Comparison of ENCODE assay signal across 8 mouse cellular contexts in genomic region chr7:79148711-79149266, GRCm38 (mm10). TPM values are rescaled to one million over a fixed set of nuclear protein-coding genes. Genes with fewer than 3 reads are reported as not detected.
A peak's percentile ranks its signal among the peaks of the same experiment; 100 is the strongest.
DNase-seq lines count a peak whose midpoint lies in the region; ATAC-seq lines count a peak whose summit lies in the region.

TSS of gene Mfge8 (minus strand) at chr7:79149060.

- under 1% methylated on average over 39 of the region's 39 CpGs for WGBS in hindbrain, embryonic 10.5 days
- under 1% methylated on average over 39 of the region's 39 CpGs for WGBS in lung, embryonic 16.5 days

- peak within 1 kb of the TSS; percentile 82 for H3K9ac ChIP-seq in lung, embryonic 16.5 days (ENCODE audit: low read length)

- peaks cover 33% of the 10 kb centered on the region for H3K4me1 ChIP-seq in hindbrain, embryonic 10.5 days (replicated peaks)
- peaks cover 17% of the 10 kb centered on the region for H3K4me1 ChIP-seq in lung, embryonic 16.5 days (replicated peaks; ENCODE audit: control insufficient read depth, insufficient read depth, low read length)

- peak; percentile 98 for ATAC-seq in lung, embryonic 16.5 days (ENCODE audit: low read depth)

- H3K4me2 ChIP-seq in lung, embryonic 16.5 days (ENCODE audit: low read depth, low read length), result peak within 1 kb of the TSS; percentile 78

- no peaks in the 10 kb centered on the region for H3K27me3 ChIP-seq in hindbrain, embryonic 10.5 days (ENCODE audit: insufficient read depth, poor library complexity, severe bottlenecking)
- H3K27me3 ChIP-seq in lung, embryonic 16.5 days (ENCODE audit: control insufficient read depth, insufficient read depth, low read depth, low read length), result no peaks in the 10 kb centered on the region

- H3K4me3 ChIP-seq in hindbrain, embryonic 10.5 days, result peak within 1 kb of the TSS; percentile 68
- peak within 1 kb of the TSS; percentile 73 for H3K4me3 ChIP-seq in lung, embryonic 16.5 days (ENCODE audit: low read length)

- H3K9me3 ChIP-seq in hindbrain, embryonic 10.5 days, result no peaks in the 10 kb centered on the region
- H3K9me3 ChIP-seq in lung, embryonic 16.5 days (ENCODE audit: control insufficient read depth, low read length), result no peaks in the 10 kb centered on the region

- H3K36me3 ChIP-seq in hindbrain, embryonic 10.5 days, result peaks cover 17% of the 10 kb centered on the region
- H3K36me3 ChIP-seq in lung, embryonic 16.5 days (ENCODE audit: control insufficient read depth, insufficient read depth, low read length), result peaks cover 9% of the 10 kb centered on the region

- peak within 1 kb of the TSS; percentile 88 for H3K27ac ChIP-seq in hindbrain, embryonic 10.5 days
- peak within 1 kb of the TSS; percentile 80 for H3K27ac ChIP-seq in lung, embryonic 16.5 days (ENCODE audit: low read length)

- DNase-seq in MN1 (ENCODE audit: low spot score), result peak; percentile 79
- peak; percentile 27 for DNase-seq in cerebellum, adult 8-10 months
- peak; percentile 43 to 75 for DNase-seq in frontal cortex, adult 2 months (ENCODE audit: extremely low spot score in 1 of 2, low spot score in 1 of 2)
- DNase-seq in hindbrain, embryonic 10.5 days (ENCODE audit: low spot score), result peak; percentile 91
- peak; percentile 32 for DNase-seq in layer of hippocampus, adult 9-10 months (ENCODE audit: low spot score)
- peak; percentile 85 for DNase-seq in ovary, adult 18-20 months (ENCODE audit: low spot score)
- DNase-seq in thymus, postnatal 0 days (ENCODE audit: low spot score), result peak; percentile 52

RNA-seq across cellular contexts. Expression of gene Mfge8, which starts in this region (rescaled TPM):
- 273 and 340 TPM in 2 replicates for polyA plus RNA-seq in frontal cortex, adult 2 months (2012; rRNA removed)
- polyA plus RNA-seq in hindbrain, embryonic 10.5 days (2016; fragmentation: Nextera tagmentation; extraction: Ambion mirVana), result 98.3 and 105 TPM in 2 replicates
- polyA plus RNA-seq in lung, embryonic 16.5 days (2015; fragmentation: Nextera tagmentation; extraction: Ambion mirVana), result 393 and 397 TPM in 2 replicates
- polyA plus RNA-seq in thymus, postnatal 0 days (2015; fragmentation: Nextera tagmentation; extraction: Ambion mirVana), result 93.0 and 104 TPM in 2 replicates

Comparison
In these comparisons a context has a peak if more than half of its experiments do, and no peak if none do; other contexts are left out.
1. Peak in every context shown above with its lines: DNase-seq, ATAC-seq, H3K4me3 ChIP-seq and H3K27ac ChIP-seq.
2. DNase-seq: peak in every context shown above with its lines; median percentile 91 in hindbrain, embryonic 10.5 days; 85 in ovary, adult 18-20 months; 79 in MN1; 59 in frontal cortex, adult 2 months; 52 in thymus, postnatal 0 days; 32 in layer of hippocampus, adult 9-10 months; 27 in cerebellum, adult 8-10 months.